Mouse (Mus musculus) MEL (cell line): ENCODE results near the gene Psma5.
A peak's percentile ranks its signal among the peaks of the same experiment; 100 is the strongest.

ENCODE experiments used
- CTCF ChIP-seq, 3 experiments: IDR thresholded peaks in 2 of 3; conservative IDR thresholded peaks in 1 of 3; 2 replicates each; pipeline ENCODE4 v1.5.1; 2011 to 2012; ENCODE audit warnings: low read length in 3 of 3, low read depth in 2 of 3, mild to moderate bottlenecking in 2 of 3, improper control_type of control experiment in 1 of 3, inconsistent platforms in 1 of 3, mixed read lengths in 1 of 3, moderate library complexity in 1 of 3; ENCODE audit not compliant: control insufficient read depth in 1 of 3, insufficient read depth in 1 of 3, poor library complexity in 1 of 3, severe bottlenecking in 1 of 3
- NELFE ChIP-seq: IDR thresholded peaks from 2 replicates; pipeline ENCODE4 v1.6.1; 2011; ENCODE audit warnings: low read depth, low read length, improper control_type of control experiment
- POLR2A ChIP-seq, 2 experiments: IDR thresholded peaks; 2 replicates each; pipeline ENCODE4 v1.6.1; 2011 to 2012; ENCODE audit warnings: low read length in 2 of 2, mild to moderate bottlenecking in 2 of 2, control low read depth in 1 of 2, improper control_type of control experiment in 1 of 2, low read depth in 1 of 2, moderate library complexity in 1 of 2; ENCODE audit not compliant: control insufficient read depth in 1 of 2, insufficient read depth in 1 of 2, poor library complexity in 1 of 2
- RCOR1 ChIP-seq: IDR thresholded peaks from 2 replicates; pipeline ENCODE4 v1.6.1; 2012; ENCODE audit warnings: low read depth, mild to moderate bottlenecking, inconsistent platforms, low read length, improper control_type of control experiment
- ZKSCAN1 ChIP-seq: IDR thresholded peaks from 2 replicates; pipeline ENCODE4 v1.6.1; 2012; ENCODE audit warnings: low read depth, mild to moderate bottlenecking, inconsistent platforms, low read length, improper control_type of control experiment, moderate library complexity

DNA sequence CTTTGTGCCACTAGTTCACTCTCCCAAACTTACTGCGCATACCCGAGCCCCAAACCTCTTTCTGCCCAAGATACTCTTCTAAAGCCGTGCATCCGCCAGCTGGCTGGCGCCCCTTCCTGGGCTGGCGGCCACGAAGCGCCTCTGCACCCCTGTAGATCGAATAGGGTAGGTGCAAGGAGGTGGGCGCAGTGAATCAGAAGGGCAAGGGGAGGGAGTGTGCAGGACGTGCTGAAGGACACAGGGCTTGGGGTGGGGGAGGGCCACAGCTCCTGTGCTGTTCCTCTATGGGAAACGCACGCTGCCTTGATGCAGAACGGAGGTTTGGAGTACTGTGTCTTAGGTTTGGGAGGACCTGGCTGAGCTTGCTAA lies 46.0 kb upstream of the Psma5 start, which contains the start of gene Atxn7l2:
- TF ChIP-seq POLR2A (IDR thresholded peaks at IDR 0.05; ENCODE audit: control insufficient read depth in 1 of 2, insufficient read depth in 1 of 2, low read depth in 1 of 2, low read length in 2 of 2, poor library complexity in 1 of 2) (no peak), CTCF (IDR thresholded peaks at IDR 0.05 in 2 of 3, conservative IDR thresholded peaks at IDR 0.05 in 1 of 3; ENCODE audit: control insufficient read depth in 1 of 3, insufficient read depth in 1 of 3, low read depth in 2 of 3, low read length in 3 of 3, poor library complexity in 1 of 3, severe bottlenecking in 1 of 3) (peak in 2 of 3 experiments; percentile 34 to 45; a peak in 4 of 6 replicates), RCOR1 (no peak), NELFE (no peak), ZKSCAN1 (no peak)
